Mouse (Mus musculus) heart, postnatal 14 days (tissue): ENCODE data around the gene Pdilt. TPM values are rescaled to one million over a fixed set of nuclear protein-coding genes. Genes with fewer than 3 reads are reported as not detected.
"Not testable (repeated sequence)": the region's sequence is repeated elsewhere in the genome, so short reads cannot be mapped to it uniquely, and the experiment has no call there.

ENCODE experiments used
- DNase-seq, 2 experiments: peaks; one replicate each; pipeline ENCODE4 v3.0.0; 2021 to 2022
- intact Hi-C: fragments of 180-260 bp; cut with DNase I; formaldehyde crosslinking; loops from one replicate; pipeline ENCODE4 v1.15.1; 2025
- long read RNA-seq, 2 experiments: library from polyadenylated mRNA; stranded (forward); transcript quantifications; one replicate each; pipeline ENCODE4 v2.0.0; 2021
- total RNA-seq, 2 experiments: library from RNA; stranded (reverse); gene quantifications; 2 replicates each; pipeline ENCODE4 v1.2.3; 2021

Pdilt gene
- total RNA-seq: not detected
- long read RNA-seq, experiment 1: 0 reads
- long read RNA-seq, experiment 2: 0 reads

DNA sequence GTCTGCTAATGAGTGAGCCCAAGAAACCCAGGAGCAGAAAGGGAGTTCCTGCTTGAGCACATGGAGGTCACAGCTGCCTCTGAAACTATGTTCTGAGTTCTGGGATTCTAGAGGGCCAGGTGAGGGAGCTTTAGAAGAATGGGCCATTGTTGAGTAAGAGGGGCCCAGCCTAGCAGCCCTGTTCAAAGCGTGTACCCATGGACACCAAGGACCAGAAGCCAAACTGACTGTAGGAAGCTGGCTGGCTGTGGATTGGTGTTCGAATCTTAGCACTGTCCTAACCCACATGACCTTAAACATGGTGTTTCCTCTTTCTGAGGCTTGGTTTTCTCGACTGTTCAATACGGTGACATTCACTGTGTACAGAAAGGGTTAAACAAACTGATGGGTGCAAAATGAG, at the start of gene Pdilt:
Pdilt (minus strand) TSS at position 101 of the 400 bp plus-strand sequence.
- intact Hi-C loops: no loop called here
- no peak for DNase-seq

DNA sequence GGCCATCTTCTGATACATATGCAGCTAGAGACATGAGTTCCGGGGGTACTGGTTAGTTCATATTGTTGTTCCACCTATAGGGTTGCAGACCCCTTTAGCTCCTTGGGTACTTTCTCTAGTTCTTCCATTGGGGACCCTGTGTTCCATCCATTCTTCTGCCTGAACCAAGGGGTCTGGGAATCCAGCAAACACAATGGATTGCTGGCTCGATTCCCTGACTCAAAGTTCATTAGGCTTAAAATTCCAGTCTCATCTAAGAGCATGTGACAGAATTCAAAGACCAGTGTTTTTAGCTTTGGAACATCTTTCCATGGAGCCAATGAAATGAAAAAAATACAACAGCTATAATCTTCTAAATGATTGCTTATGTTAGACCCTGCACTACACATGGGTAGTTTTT, 39.2 kb upstream of the Pdilt start:
- intact Hi-C loops, DNase-seq: not testable (repeated sequence)

DNA sequence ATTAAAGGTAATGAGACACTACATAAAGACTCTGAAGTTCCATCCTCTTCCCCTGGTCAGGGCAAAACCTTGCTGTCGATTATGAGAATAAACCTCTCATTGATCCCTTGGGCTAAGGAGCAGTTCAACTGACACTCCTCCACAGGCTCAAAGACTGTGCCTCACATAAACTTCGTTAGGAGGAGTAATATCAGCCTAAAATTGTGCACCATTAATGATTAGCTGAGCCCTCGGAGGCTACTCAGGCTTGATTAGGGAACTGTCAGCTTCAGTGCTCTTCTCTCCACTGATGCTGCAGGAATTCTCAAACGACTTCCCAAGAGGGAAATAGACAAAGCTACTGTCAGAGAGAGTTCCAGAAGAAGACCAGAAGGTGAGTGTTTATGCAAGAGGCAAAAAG, 38.2 kb upstream of the Pdilt start:
- intact Hi-C loops: no loop called here
- no peak for DNase-seq

DNA sequence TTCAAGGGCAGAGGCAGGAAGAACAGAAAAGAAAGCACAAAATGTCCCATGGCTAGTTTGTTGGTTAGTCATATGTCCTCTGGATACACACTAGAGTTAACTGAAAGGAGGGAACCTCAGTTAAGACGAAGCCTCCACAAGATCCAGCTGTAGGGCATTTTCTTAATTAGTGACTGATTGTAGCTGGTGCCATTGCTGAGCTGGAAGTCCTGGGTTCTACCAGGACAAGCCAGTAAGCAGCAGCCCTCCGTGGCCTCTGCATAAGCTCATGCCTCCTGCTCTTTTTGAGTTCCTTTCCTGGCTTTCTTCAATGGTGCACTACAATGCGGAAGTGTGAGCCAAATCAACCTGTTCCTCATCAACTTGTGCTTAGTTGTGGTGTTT, 37.2 kb upstream of the Pdilt start:
- DNase-seq: no peak
- intact Hi-C loops: no loop called here

GRCm38 (mm10) chr7:119559789-119560451, 36.6 kb upstream of the Pdilt start:
- intact Hi-C loops: no loop called here
- DNase-seq: no peak

GRCm38 (mm10) chr7:119554040-119554439, 30.8 kb upstream of the Pdilt start, which contains the start of gene Acsm2:
Gene Acsm2, plus strand, starts transcription at chr7:119554340.
- intact Hi-C loops: no loop called here
- DNase-seq: no peak

- no peak for DNase-seq
- intact Hi-C loops: no loop called here
Observed at GRCm38 (mm10) chr7:119550471-119551222, 27.4 kb upstream of the Pdilt start.

GRCm38 (mm10) chr7:119545572-119545971, 22.3 kb upstream of the Pdilt start:
- intact Hi-C loops: no loop called here
- no peak for DNase-seq

- intact Hi-C loops: no loop called here
- no peak for DNase-seq
Observed at GRCm38 (mm10) chr7:119542445-119542844, 19.2 kb upstream of the Pdilt start.

GRCm38 (mm10) chr7:119534389-119534788, 11.1 kb upstream of the Pdilt start:
- DNase-seq: no peak
- intact Hi-C loops: no loop called here

GRCm38 (mm10) chr7:119532924-119533323, 9.6 kb upstream of the Pdilt start:
- intact Hi-C loops: no loop called here
- no peak for DNase-seq

GRCm38 (mm10) chr7:119528617-119529016, 5.3 kb upstream of the Pdilt start:
- no peak for DNase-seq
- intact Hi-C loops: no loop called here

GRCm38 (mm10) chr7:119527548-119527947, 4.3 kb upstream of the Pdilt start:
- DNase-seq: no peak

DNA sequence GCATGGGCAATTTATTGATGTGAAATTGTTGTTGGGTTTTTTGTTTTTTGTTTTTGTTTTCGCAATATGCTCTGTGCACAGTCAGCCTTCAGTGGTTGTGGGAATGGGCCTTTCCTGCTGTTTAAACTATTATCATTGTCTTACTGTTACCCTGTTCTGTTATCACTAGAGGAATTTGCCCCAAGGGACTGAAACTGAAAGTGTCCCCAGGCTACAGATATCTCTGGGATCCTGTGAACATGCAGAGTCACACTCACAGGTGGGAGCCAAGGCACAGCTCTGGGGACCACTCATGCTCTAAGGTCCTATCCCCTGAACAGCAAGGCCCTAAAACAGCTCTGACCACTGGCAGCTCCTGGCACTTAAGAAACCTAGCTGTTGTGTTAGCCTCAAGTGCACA, 3.8 kb upstream of the Pdilt start:
- no peak for DNase-seq
- intact Hi-C loops: no loop called here

More at GRCm38 (mm10) chr7:119527548-119527947, 4.3 kb upstream of the Pdilt start:
- intact Hi-C loops: no loop called here

DNA sequence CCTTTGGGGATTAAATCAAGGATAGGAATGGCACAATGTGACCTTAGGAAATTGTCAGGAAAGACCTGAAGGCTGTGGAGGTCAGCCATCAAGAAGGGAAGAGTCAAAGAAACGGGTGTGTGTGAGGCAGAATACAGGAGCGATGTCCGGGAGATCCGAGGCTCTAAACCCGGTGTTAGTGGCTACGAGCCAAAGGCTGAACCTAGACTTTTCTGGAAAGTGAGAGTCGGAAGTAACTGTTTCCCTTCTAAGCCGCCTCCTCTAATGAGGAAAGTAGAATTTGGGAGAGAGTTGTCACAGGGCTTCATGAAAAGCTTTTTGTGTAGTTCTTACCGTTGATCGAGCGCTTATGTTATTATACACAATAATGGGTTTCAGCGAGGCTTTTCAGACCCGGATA, 3.2 kb upstream of the Pdilt start:
- intact Hi-C loops: no loop called here
- DNase-seq: no peak

DNA sequence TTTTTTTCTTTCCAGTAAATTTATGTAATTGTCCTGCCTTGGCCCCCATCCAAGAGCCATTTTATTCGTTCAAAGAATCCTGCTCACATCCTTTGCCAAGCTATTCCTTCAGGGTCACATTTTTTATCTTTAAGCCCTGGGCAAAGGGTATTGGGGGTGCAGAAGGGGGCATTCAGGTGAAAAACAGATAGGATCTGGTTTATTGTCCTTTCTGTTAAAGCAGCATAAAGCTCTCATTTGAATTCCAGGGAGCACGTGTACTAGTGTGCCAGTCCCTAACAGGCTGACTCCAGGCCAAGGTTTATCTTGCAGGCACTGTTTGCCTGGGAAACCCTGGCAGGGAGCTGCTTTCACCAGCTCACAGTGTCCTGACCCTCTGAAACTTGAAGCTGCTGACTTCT, 2.6 kb upstream of the Pdilt start:
- DNase-seq: peak; percentile 33 to 54
- intact Hi-C loops: no loop called here

DNA sequence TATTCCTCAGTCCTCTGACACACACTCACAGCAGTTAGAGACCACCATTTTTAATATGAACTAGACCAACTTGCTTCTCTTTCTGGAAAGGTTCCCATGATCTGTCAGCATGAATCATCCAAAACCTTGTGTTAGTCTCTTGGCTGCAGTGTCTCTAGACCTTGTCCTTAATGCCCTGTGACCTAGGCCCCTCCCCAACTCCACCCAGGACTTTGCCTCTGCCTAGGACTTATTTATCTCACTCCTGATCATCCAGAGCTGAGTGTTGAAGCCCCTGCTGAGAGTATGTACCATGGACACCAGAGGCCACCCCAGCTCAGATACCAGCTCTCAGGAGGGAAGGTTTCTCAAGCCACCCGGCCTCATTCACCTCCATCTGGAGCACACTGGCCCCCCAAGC, 904 bp downstream of the Pdilt start:
- DNase-seq: no peak
- intact Hi-C loops: no loop called here

- intact Hi-C loops: no loop called here
- DNase-seq: no peak
Observed at GRCm38 (mm10) chr7:119521816-119522215, 1.5 kb downstream of the Pdilt start.

- intact Hi-C loops: loop anchor here (10.0 kb wide), 2 partner anchors 505 to 755 kb away; no protein-coding TSS in a partner anchor
- DNase-seq: peak; percentile 51 to 63
Observed at GRCm38 (mm10) chr7:119519654-119520053, 3.6 kb downstream of the Pdilt start.

DNA sequence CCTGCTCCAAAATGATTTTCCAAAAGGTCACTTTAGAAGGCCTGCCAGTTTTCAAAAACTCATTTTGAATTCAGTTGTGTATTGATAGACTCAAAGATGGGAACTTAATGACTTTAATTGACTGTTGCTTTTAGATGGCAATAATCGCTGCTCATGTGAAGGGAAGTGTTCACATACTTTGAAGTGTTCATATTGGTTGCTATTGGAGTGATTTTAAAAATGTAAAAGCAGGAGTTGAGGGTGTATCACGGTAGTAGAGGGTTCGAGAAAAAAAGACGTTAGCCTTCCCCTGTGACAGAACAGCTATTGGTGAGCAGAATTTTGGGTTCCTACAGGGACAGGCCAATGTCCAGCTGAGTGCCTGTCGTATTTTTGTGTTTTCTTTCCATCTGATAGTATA, 4.1 kb downstream of the Pdilt start, which contains the start of gene Acsm5:
Acsm5 (plus strand) TSS at position 301 of the 400 bp plus-strand sequence.
- DNase-seq: no peak
- intact Hi-C loops: loop anchor here (10.0 kb wide), 2 partner anchors 504 to 754 kb away; no protein-coding TSS in a partner anchor

DNA sequence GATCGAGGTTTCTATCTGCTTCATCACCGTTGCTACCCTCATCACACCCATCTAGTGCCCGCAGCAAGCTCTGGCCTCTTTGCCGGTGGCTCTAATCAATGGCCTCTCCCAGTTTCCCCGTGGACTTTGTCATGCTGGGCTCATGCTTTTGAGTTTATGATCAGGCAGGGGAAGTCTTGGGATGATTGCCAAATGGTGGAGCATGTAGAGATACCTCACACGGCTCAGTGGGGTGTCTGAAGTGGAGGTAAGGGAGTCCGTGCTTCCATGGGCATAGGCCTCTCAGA, 7.1 kb downstream of the Pdilt start:
- intact Hi-C loops: loop anchor here (10.0 kb wide), 2 partner anchors 501 to 751 kb away; no protein-coding TSS in a partner anchor
- DNase-seq: no peak
